Mouse (Mus musculus): Measurements from ENCODE around the gene Rho. TPM values are rescaled to one million over a fixed set of nuclear protein-coding genes. Genes with fewer than 3 reads are reported as not detected.

The Rho gene
- polyA plus RNA-seq, 1 experiment from 2014 or later, result 0.31 TPM

DNA sequence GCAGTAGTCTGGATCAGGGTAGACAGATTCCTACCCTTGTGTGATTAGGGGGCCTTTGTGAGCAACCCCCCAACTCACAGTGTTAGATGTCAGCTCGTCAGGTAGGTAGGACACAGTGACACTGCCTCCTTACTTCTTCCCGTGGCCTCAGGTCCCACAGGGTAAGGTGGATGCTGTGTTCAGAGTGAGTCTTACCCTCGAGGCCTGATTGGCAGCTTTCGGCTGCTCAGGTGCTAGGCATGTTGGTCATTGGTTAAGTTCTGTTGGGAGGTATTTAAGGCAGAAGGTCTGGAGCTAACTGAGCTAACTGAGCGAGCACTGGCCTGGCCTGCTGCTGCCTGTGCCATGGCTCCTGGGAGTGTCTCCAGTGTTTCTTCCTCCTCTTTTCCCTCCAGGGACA lies 13.1 kb downstream of the Rho start, which contains the start of gene H1foo:
H1foo (plus strand) TSS at position 301 of the 400 bp plus-strand sequence.
- Histone ChIP-seq H3K4me3 (no peak within 1 kb of the TSS), H3K36me3 (no peaks in the 10 kb centered on the region), H3K27ac (no peak within 1 kb of the TSS), H3K27me3 (ENCODE audit: low read depth, poor library complexity, severe bottlenecking) (peaks cover 4% of the 10 kb centered on the region; the same call in 1 of the 2 replicates), H3K9me3 (replicated peaks) (no peaks in the 10 kb centered on the region), H3K4me1 (peaks cover 17% of the 10 kb centered on the region)
- no peak for DNase-seq (ENCODE audit: low spot score)
- 87% methylated on average over 5 of the region's 5 CpGs for WGBS

DNA sequence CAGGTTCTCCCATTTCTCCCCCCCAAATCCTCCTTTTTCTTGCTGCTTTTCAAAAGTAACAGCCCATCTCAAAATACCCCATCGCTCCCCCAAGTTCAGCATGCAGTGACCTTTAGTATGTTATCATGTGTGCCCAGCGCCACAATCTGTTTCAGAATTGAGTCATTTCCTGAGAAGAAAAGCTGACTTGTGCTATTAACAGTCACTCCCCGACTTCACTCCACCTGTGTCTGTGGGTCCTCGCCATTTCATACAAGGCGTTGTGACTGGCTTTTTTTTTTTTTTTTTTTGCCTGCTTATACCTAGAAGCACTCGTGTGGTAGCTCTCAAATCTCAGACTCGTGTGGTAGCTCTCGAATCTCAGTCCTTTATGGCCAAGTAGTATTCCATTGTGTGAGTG lies 14.1 kb downstream of the Rho start:
- peaks cover 4% of the 10 kb centered on the region; the same call in 1 of the 2 replicates for H3K27me3 ChIP-seq (ENCODE audit: low read depth, poor library complexity, severe bottlenecking)
- no peak overlapping the region for H3K27ac ChIP-seq
- H3K4me1 ChIP-seq, result peaks cover 16% of the 10 kb centered on the region
- 87% methylated on average over 8 of the region's 8 CpGs for WGBS
- no peaks in the 10 kb centered on the region for H3K36me3 ChIP-seq
- H3K4me3 ChIP-seq, result no peak overlapping the region
- H3K9me3 ChIP-seq (replicated peaks), result no peaks in the 10 kb centered on the region
- DNase-seq (ENCODE audit: low spot score), result no peak

DNA sequence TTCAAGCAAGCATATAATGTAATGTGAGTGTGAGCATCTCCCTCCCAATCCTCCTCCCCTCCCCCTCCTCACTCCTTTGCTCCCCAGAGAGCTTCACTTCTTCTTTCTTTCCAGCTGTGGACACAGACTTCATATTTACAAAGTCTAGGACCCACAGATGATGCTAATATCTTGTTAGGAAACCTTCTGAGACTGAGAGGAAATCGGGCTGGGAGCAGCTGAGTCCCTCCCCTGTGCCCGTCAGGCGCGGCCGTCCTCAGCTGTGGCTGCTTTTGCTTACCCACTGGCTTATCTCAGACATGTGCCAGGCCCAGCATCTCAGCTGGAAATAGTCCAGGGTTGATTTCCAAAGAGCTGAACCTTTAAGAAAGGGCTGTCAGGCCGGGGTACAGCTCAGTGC lies 14.8 kb downstream of the Rho start:
- WGBS, result 85% methylated on average over 6 of the region's 6 CpGs
- Histone ChIP-seq H3K4me1 (peaks cover 8% of the 10 kb centered on the region), H3K36me3 (no peaks in the 10 kb centered on the region), H3K9me3 (replicated peaks) (no peaks in the 10 kb centered on the region), H3K27ac (0 out of 2 replicates have a peak overlapping the region, but pooled peaks have one; percentile 1), H3K27me3 (ENCODE audit: low read depth, poor library complexity, severe bottlenecking) (peaks cover 4% of the 10 kb centered on the region; the same call in 1 of the 2 replicates), H3K4me3 (no peak overlapping the region)
- DNase-seq (ENCODE audit: low spot score), result no peak

DNA sequence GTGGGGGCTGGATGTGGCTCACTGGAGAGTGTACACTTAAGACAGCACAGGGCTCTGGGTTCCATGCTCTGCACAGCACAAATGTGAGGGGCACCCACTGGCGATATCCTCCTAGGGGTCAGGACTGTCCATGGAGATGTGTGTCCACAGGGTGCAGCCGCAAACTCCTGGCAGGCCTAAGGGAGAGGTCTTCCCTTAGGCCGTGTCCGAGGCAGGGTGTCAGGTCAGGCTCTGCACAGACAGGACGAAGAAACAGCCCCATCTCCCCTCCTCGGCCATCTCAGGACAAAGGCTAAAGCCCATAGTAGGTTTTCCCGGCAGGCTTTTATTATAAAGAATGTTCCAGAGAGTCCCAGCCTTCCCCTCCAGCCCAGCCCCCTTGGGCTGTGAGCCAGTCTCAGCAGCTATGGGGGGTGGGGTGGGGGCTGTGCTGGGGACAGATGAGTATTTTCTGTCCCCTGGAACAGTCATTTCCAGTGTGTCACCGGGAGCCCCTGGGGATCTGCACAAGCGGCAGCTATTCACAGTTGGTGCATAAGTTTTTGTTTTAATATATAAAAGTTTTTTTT lies 23.0 kb downstream of the Rho start:
- H3K4me3 ChIP-seq, result no peak overlapping the region
- no peaks in the 10 kb centered on the region for H3K9me3 ChIP-seq (replicated peaks)
- H3K4me1 ChIP-seq, result peaks cover 51% of the 10 kb centered on the region
- 93% methylated on average over 9 of the region's 9 CpGs for WGBS
- H3K27me3 ChIP-seq (ENCODE audit: low read depth, poor library complexity, severe bottlenecking), result no peaks in the 10 kb centered on the region
- peaks cover 3% of the 10 kb centered on the region; the same call in 1 of the 2 replicates for H3K36me3 ChIP-seq
- no peak for DNase-seq (ENCODE audit: low spot score)
- H3K27ac ChIP-seq, result peak overlapping the region; percentile 6; the same call in 1 of the 2 replicates

DNA sequence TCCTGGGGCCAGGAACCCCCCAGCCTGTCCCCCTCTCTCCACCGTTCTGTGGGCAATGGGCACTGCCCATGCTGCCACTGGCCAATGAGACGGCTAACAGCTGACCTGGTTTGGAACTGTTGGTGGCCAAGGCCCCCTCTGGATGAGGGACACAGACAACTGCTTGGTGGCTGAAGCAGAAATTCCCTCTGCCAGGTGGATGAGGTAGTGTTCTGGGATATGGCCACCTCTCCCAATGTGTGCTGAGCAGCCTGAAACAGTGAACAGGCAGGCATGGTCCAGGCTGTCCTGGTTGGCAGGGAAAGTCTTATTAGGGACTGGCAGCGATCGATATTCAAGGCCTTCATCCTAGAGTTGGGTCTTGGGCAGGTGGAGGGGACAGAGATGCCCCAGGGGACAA lies 23.6 kb downstream of the Rho start:
- H3K4me1 ChIP-seq, result peaks cover 54% of the 10 kb centered on the region
- 90% methylated on average over 4 of the region's 4 CpGs for WGBS
- no peak for DNase-seq (ENCODE audit: low spot score)

DNA sequence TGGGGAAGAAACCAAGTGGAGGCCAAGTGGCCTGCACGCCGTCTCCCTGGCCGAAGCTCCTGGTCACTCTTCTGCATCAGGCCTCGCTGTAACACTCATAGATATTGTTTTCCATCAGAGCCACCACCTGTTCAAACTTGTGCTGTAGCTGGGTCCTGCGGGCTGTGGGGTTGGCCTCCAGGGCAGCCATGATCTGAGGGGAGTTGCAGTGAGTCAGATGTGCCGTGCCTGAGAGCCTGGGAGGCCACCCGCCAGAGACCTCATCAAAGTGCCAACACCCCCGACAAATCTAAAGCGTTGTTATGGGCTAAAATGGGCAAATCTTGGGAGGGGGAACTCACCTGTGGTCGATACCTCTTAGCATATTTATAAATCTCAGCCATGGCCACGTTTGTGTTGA lies 24.1 kb downstream of the Rho start:
- Histone ChIP-seq H3K4me1 (peaks cover 54% of the 10 kb centered on the region), H3K4me3 (no peak overlapping the region), H3K9me3 (replicated peaks) (no peaks in the 10 kb centered on the region), H3K27me3 (ENCODE audit: low read depth, poor library complexity, severe bottlenecking) (no peaks in the 10 kb centered on the region), H3K27ac (0 out of 2 replicates have a peak overlapping the region, but pooled peaks have one; percentile 38), H3K36me3 (peaks cover 8% of the 10 kb centered on the region; the same call in 1 of the 2 replicates)
- no peak for DNase-seq (ENCODE audit: low spot score)
- 77% methylated on average over 11 of the region's 11 CpGs for WGBS

More for the DNA sequence above, 23.6 kb downstream of the Rho start:
- Histone ChIP-seq H3K27ac (no peak overlapping the region), H3K9me3 (replicated peaks) (no peaks in the 10 kb centered on the region), H3K36me3 (peaks cover 4% of the 10 kb centered on the region; the same call in 1 of the 2 replicates), H3K4me3 (no peak overlapping the region), H3K27me3 (ENCODE audit: low read depth, poor library complexity, severe bottlenecking) (no peaks in the 10 kb centered on the region)

DNA sequence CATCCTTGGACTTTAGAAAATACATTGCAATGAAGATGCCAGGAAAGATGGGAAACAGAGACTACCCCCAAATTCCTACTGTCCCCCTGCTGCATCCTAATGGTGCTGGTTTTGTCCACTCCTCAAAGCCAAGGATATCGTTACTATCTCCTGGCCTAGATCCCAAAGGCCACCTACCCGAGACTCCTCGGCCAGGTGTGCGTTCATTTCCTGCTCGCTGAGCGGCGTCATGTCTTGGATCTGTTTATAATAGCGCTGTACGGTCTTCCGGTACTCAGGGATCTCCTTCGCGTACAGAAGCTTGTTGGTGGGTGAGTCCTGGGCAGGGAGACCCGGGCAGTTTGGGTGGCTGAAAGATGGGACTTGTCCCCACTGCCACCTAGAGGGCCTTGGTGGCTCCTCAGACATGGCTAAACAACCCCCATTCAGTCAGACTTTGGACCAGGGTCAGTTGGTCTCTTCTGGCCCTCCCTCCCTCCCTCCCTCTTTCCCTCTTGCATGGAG lies 24.9 kb downstream of the Rho start:
- no peak overlapping the region for H3K4me3 ChIP-seq
- peaks cover 61% of the 10 kb centered on the region for H3K4me1 ChIP-seq
- DNase-seq (ENCODE audit: low spot score), result no peak
- H3K27ac ChIP-seq, result 0 out of 2 replicates have a peak overlapping the region, but pooled peaks have one; percentile 78
- peaks cover 8% of the 10 kb centered on the region; the same call in 1 of the 2 replicates for H3K36me3 ChIP-seq
- H3K9me3 ChIP-seq (replicated peaks), result no peaks in the 10 kb centered on the region
- no peaks in the 10 kb centered on the region for H3K27me3 ChIP-seq (ENCODE audit: low read depth, poor library complexity, severe bottlenecking)
- WGBS, result 87% methylated on average over 13 of the region's 13 CpGs

DNA sequence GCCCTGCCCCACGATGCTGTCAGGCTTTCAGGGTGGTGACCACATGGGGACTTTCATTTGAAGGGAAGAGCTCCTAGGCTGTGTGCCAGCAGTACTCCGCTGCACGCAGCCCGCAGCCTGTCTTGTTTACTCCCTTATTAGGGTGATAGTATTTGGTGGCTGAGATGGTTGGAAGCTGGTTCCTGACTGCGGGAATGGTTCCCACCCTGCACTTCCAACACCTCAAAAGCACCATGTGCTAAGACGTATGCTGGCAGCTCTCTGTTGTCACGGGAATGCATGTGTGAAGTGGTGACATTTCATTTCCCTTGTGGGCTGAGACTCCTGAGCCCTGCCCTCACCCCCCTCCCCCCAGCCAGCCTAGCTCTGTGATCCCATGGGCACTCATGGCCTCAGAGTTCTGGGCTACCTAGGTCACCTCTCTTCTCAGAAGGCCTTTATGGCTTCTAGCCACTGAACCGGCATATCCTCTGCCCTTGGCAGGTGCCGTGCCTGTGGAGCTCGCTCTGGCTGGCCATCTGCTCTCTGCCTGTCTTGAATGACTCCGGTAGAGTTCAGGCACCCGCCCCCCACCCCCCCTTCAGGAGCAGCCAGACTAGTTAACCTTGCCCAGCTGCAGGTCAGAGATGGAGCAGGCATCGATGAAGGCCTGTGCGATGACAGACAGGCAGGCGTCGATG lies 25.5 kb downstream of the Rho start:
- Histone ChIP-seq H3K27me3 (ENCODE audit: low read depth, poor library complexity, severe bottlenecking) (no peaks in the 10 kb centered on the region), H3K4me3 (0 out of 2 replicates have a peak overlapping the region, but pooled peaks have one; percentile 12), H3K9me3 (replicated peaks) (no peaks in the 10 kb centered on the region), H3K27ac (peak overlapping the region; percentile 78), H3K4me1 (peaks cover 61% of the 10 kb centered on the region), H3K36me3 (peaks cover 8% of the 10 kb centered on the region; the same call in 1 of the 2 replicates)
- 39% methylated on average over 16 of the region's 16 CpGs for WGBS
- DNase-seq (ENCODE audit: low spot score), result peak; percentile 59

DNA sequence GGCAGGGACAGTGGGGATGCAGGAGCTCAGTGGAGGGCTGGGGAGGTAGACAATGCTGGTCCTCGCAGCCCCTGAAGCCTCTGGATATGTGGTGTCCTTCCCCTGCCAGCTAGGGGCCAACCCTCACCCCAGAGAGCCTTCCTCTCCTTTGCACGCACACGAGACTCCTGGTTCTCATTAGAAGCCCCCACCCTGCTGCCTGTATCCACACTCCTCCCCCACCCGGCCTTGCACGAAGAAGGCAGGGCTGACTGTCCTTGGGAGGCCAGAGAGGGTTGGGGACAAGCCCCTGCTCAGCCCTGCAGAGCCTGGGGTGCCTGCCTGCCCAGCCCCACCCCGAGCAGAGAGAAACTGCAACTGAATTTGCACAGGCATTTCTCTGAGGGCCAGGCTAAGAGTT lies 26.1 kb downstream of the Rho start:
- Histone ChIP-seq H3K27me3 (ENCODE audit: low read depth, poor library complexity, severe bottlenecking) (no peaks in the 10 kb centered on the region), H3K9me3 (replicated peaks) (no peaks in the 10 kb centered on the region), H3K4me1 (peaks cover 68% of the 10 kb centered on the region), H3K27ac (peak overlapping the region; percentile 78), H3K36me3 (peaks cover 8% of the 10 kb centered on the region; the same call in 1 of the 2 replicates), H3K4me3 (0 out of 2 replicates have a peak overlapping the region, but pooled peaks have one; percentile 12)
- peak; percentile 57 for DNase-seq (ENCODE audit: low spot score)
- 34% methylated on average over 6 of the region's 6 CpGs for WGBS

DNA sequence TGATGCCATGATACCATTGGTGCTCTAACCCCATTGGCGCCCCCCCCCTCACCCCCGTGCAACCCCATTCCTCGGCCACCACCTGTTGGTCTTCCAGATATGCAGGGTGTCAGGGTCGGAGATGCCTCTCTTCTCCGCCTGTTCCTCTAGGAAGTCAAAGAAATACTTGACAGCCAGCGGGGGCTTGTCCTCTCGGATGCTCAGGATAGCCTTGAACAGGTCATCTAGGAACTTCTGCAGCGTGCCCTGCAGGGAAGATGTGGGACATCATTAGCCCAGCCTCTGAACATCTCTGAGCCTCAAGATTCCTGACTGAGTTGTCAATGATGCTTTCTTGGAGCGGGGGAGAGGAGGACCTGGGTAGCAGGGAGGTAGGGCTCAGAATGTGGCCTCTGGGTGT lies 26.9 kb downstream of the Rho start:
- peak overlapping the region; percentile 78; the same call in 1 of the 2 replicates for H3K27ac ChIP-seq
- 93% methylated on average over 9 of the region's 9 CpGs for WGBS
- peaks cover 73% of the 10 kb centered on the region for H3K4me1 ChIP-seq

DNA sequence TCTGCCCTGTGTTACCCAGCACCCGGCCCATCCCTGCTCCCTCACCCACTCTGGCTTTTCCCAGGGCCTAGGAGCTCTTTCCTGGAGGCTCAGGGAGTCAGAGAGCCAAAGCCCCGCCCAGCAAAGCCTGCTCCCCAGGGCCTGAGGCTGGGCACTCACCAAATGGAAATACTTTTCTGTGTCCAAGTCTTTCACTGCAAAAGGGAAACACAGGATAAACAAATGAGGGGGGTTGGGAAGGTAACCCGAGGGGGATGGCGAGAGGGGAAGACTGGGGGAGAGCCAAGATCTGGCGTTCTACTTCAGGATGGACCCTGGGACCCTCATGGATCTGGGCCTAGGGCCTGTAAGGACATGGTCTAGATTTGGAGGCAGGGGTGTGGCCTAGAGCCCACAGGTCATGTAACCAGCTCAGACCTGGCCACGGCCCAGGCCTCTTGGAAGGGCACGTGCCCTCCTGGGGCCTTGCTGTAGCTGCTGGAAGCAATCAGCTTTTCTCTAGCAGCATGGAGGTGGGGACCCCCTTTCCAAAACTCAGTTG lies 27.7 kb downstream of the Rho start:
- peaks cover 8% of the 10 kb centered on the region; the same call in 1 of the 2 replicates for H3K27me3 ChIP-seq (ENCODE audit: low read depth, poor library complexity, severe bottlenecking)
- H3K4me3 ChIP-seq, result no peak overlapping the region
- H3K27ac ChIP-seq, result peak overlapping the region; percentile 50; the same call in 1 of the 2 replicates
- H3K4me1 ChIP-seq, result peaks cover 74% of the 10 kb centered on the region
- WGBS, result 75% methylated on average over 7 of the region's 7 CpGs
- no peaks in the 10 kb centered on the region for H3K9me3 ChIP-seq (replicated peaks)
- DNase-seq (ENCODE audit: low spot score), result no peak
- H3K36me3 ChIP-seq, result peaks cover 12% of the 10 kb centered on the region; the same call in 1 of the 2 replicates

More for the DNA sequence above, 26.9 kb downstream of the Rho start:
- Histone ChIP-seq H3K4me3 (no peak overlapping the region), H3K9me3 (replicated peaks) (no peaks in the 10 kb centered on the region), H3K36me3 (peaks cover 12% of the 10 kb centered on the region; the same call in 1 of the 2 replicates), H3K27me3 (ENCODE audit: low read depth, poor library complexity, severe bottlenecking) (peaks cover 3% of the 10 kb centered on the region; the same call in 1 of the 2 replicates)
- DNase-seq (ENCODE audit: low spot score), result no peak

DNA sequence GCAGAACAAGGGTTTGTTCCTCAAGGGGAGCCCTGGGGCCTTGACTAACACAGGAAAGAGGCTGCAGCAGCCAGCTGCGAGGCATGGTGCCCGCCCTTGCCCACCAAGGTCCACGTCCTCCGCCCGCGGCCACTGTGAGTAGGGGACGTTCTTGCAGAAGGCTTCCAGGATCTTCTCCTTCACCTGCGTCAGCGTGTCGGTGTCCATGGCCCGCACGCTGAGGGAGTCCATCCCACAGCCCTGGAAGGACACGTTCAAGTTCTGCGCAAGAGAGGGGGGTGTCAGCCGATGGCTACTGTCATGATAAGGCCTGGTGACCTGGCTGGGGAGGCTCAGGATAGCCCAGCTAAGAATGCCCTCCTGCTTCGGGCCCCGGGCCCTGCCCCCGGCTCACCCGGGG lies 28.8 kb downstream of the Rho start:
- Histone ChIP-seq H3K4me3 (no peak overlapping the region), H3K9me3 (replicated peaks) (no peaks in the 10 kb centered on the region), H3K4me1 (peaks cover 65% of the 10 kb centered on the region), H3K27ac (0 out of 2 replicates have a peak overlapping the region, but pooled peaks have one; percentile 32), H3K27me3 (ENCODE audit: low read depth, poor library complexity, severe bottlenecking) (peaks cover 8% of the 10 kb centered on the region; the same call in 1 of the 2 replicates), H3K36me3 (0 out of 2 replicates have a peak, but pooled peaks cover 8% of the 10 kb centered on the region)
- DNase-seq (ENCODE audit: low spot score), result no peak
- 95% methylated on average over 19 of the region's 19 CpGs for WGBS

Data from limb, embryonic 10.5 days (tissue).